8 mouse cellular contexts compared by ENCODE assay signal in the genomic region with DNA sequence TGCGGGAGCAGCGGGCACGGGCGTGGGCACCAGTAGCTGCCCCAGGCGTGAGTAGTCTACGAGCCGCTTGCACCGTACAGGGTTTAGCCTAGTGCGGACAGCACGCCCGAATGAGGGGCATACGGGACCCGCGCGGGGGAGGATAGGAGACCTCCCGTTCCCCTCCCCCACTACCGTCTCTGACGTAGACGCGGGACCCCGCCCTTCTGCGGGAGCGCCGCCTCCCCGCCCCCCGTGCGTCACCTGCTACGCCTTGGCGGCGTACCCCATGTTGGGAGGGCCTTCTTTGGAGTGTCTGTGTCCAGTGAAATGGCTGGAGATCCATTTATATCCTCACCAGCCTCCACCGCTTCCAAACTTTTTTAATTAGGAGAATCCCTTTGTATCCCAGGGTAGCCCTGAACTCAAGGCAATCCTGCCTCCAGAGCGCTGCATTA. TPM values are rescaled to one million over a fixed set of nuclear protein-coding genes. Genes with fewer than 3 reads are reported as not detected.
DNase-seq lines count a peak whose midpoint lies in the region; ATAC-seq lines count a peak whose summit lies in the region.

No protein-coding gene starts in this region.

- H3K27ac ChIP-seq in intestine, embryonic 14.5 days (ENCODE audit: low read depth), result peak overlapping the region; percentile 100

- peak overlapping the region; percentile 66 for H3K4me2 ChIP-seq in intestine, embryonic 14.5 days (ENCODE audit: low read length)

- H3K36me3 ChIP-seq in intestine, embryonic 14.5 days (ENCODE audit: control insufficient read depth, insufficient read depth, low read length), result peaks cover 22% of the 10 kb centered on the region

- peaks cover 29% of the 10 kb centered on the region for H3K4me1 ChIP-seq in intestine, embryonic 14.5 days (replicated peaks; ENCODE audit: control insufficient read depth, insufficient read depth, low read length)

- 0% methylated on average over 28 of the region's 32 CpGs for WGBS in intestine, embryonic 14.5 days

- H3K4me3 ChIP-seq in intestine, embryonic 14.5 days (ENCODE audit: low read depth, low read length), result peak overlapping the region; percentile 84

- ATAC-seq in intestine, embryonic 14.5 days (replicated peaks; ENCODE audit: low FRiP score, low TSS enrichment, low read depth), result peak; percentile 71
- peak; percentile 54 for ATAC-seq in megakaryocyte-erythroid progenitor cell, adult 5-6 weeks (replicated peaks; ENCODE audit: low FRiP score, low TSS enrichment, poor library complexity, severe bottlenecking)

- DNase-seq in adrenal gland, adult 18-20 months (ENCODE audit: low spot score in 2 of 2), result peak; percentile 98
- DNase-seq in embryo, embryonic 10.5 days (ENCODE audit: low spot score), result peak; percentile 96
- peak; percentile 95 for DNase-seq in gastrocnemius, postnatal 25 days
- DNase-seq in intestine, embryonic 14.5 days (ENCODE audit: low spot score), result peak; percentile 98
- peak; percentile 95 to 96 for DNase-seq in left cerebral cortex, postnatal 14 days (ENCODE audit: low spot score in 2 of 2)
- DNase-seq in right cerebral cortex, postnatal 14 days, result peak; percentile 97
- DNase-seq in urinary bladder, postnatal 25 days (ENCODE audit: low spot score), result peak; percentile 97

- intact Hi-C loops in left cerebral cortex, postnatal 14 days (cut with DNase I), result no loop called here

- H3K9me3 ChIP-seq in intestine, embryonic 14.5 days (ENCODE audit: control insufficient read depth, low read length), result no peaks in the 10 kb centered on the region

- no peaks in the 10 kb centered on the region for H3K27me3 ChIP-seq in intestine, embryonic 14.5 days (replicated peaks; ENCODE audit: control insufficient read depth, insufficient read depth, low read length)

- H3K9ac ChIP-seq in intestine, embryonic 14.5 days (ENCODE audit: low read length), result peak overlapping the region; percentile 94

RNA-seq across cellular contexts. Expression of a gene that starts 0.6 kb away (rescaled TPM):
- total RNA-seq in adrenal gland, adult 18-20 months (2021), result 100 to 1,000 TPM; 327 to 346 TPM
- 100 to 1,000 TPM; 118 to 120 TPM for total RNA-seq in gastrocnemius, postnatal 25 days (2021)
- 232 and 241 TPM in 2 replicates for polyA plus RNA-seq in intestine, embryonic 14.5 days (2014; fragmentation: Nextera tagmentation; extraction: Ambion mirVana)
- total RNA-seq in left cerebral cortex, postnatal 14 days (2021), result 100 to 1,000 TPM; 401 to 422 TPM
- 437 and 487 TPM in 2 replicates for total RNA-seq in megakaryocyte-erythroid progenitor cell, adult 5-6 weeks (2014; fragmentation: Nextera tagmentation)
- total RNA-seq in megakaryocyte-erythroid progenitor cell, adult 5-6 weeks (2017), result 350 and 619 TPM in 2 replicates

RNA-seq across cellular contexts. Expression of a gene that starts 16.0 kb away (rescaled TPM):
- total RNA-seq in adrenal gland, adult 18-20 months (2021), result 100 to 1,000 TPM; 474 to 780 TPM
- total RNA-seq in gastrocnemius, postnatal 25 days (2021), result 100 to 1,000 TPM; 185 to 241 TPM
- 188 and 194 TPM in 2 replicates for polyA plus RNA-seq in intestine, embryonic 14.5 days (2014; fragmentation: Nextera tagmentation; extraction: Ambion mirVana)
- 10 to 100 TPM; 43.6 to 44.2 TPM for total RNA-seq in left cerebral cortex, postnatal 14 days (2021)
- 119 and 130 TPM in 2 replicates for total RNA-seq in megakaryocyte-erythroid progenitor cell, adult 5-6 weeks (2014; fragmentation: Nextera tagmentation)
- 85.5 and 95.0 TPM in 2 replicates for total RNA-seq in megakaryocyte-erythroid progenitor cell, adult 5-6 weeks (2017)

RNA-seq across cellular contexts. Expression of a gene that starts 20.2 kb away (rescaled TPM):
- 1 to 10 TPM; 2.6 to 3.2 TPM for total RNA-seq in adrenal gland, adult 18-20 months (2021)
- under 1 TPM; 0.51 to 0.78 TPM for total RNA-seq in gastrocnemius, postnatal 25 days (2021)
- 3.5 and 4.3 TPM in 2 replicates for polyA plus RNA-seq in intestine, embryonic 14.5 days (2014; fragmentation: Nextera tagmentation; extraction: Ambion mirVana)
- 1 to 10 TPM; 1.6 to 2.5 TPM for total RNA-seq in left cerebral cortex, postnatal 14 days (2021)
- total RNA-seq in megakaryocyte-erythroid progenitor cell, adult 5-6 weeks (2014; fragmentation: Nextera tagmentation), result 21.5 and 26.4 TPM in 2 replicates
- 17.9 and 24.5 TPM in 2 replicates for total RNA-seq in megakaryocyte-erythroid progenitor cell, adult 5-6 weeks (2017)

RNA-seq across cellular contexts. Expression of a gene that starts 24.7 kb away (rescaled TPM):
- total RNA-seq in adrenal gland, adult 18-20 months (2021), result 10 to 100 TPM; 10.3 to 14.0 TPM
- 1 to 10 TPM; 3.2 to 5.4 TPM for total RNA-seq in gastrocnemius, postnatal 25 days (2021)
- polyA plus RNA-seq in intestine, embryonic 14.5 days (2014; fragmentation: Nextera tagmentation; extraction: Ambion mirVana), result 604 and 737 TPM in 2 replicates
- 1 to 10 TPM; 2.6 TPM for total RNA-seq in left cerebral cortex, postnatal 14 days (2021)
- total RNA-seq in megakaryocyte-erythroid progenitor cell, adult 5-6 weeks (2014; fragmentation: Nextera tagmentation), result 8.7 and 23.2 TPM in 2 replicates
- total RNA-seq in megakaryocyte-erythroid progenitor cell, adult 5-6 weeks (2017), result 2.6 and 3.8 TPM in 2 replicates

RNA-seq across cellular contexts. Expression of a gene that starts 41.7 kb away (rescaled TPM):
- total RNA-seq in adrenal gland, adult 18-20 months (2021), result 10 to 100 TPM; 44.0 to 55.4 TPM
- total RNA-seq in gastrocnemius, postnatal 25 days (2021), result 10 to 100 TPM; 24.4 to 27.9 TPM
- 38.7 and 41.8 TPM in 2 replicates for polyA plus RNA-seq in intestine, embryonic 14.5 days (2014; fragmentation: Nextera tagmentation; extraction: Ambion mirVana)
- 10 to 100 TPM; 39.3 to 39.6 TPM for total RNA-seq in left cerebral cortex, postnatal 14 days (2021)
- 34.3 and 39.7 TPM in 2 replicates for total RNA-seq in megakaryocyte-erythroid progenitor cell, adult 5-6 weeks (2014; fragmentation: Nextera tagmentation)
- total RNA-seq in megakaryocyte-erythroid progenitor cell, adult 5-6 weeks (2017), result 10.3 and 12.8 TPM in 2 replicates

Comparison
In these comparisons a context has a peak if more than half of its experiments do, and no peak if none do; other contexts are left out.
1. Peak in every context shown above with its lines: DNase-seq, ATAC-seq, H3K4me3 ChIP-seq and H3K27ac ChIP-seq.
2. RNA of a gene that starts 20.2 kb away (total RNA-seq): 17.9 to 26.4 TPM in megakaryocyte-erythroid progenitor cell, adult 5-6 weeks; 2.6 to 3.2 TPM in adrenal gland, adult 18-20 months, 1.6 to 2.5 TPM in left cerebral cortex, postnatal 14 days and 0.51 to 0.78 TPM in gastrocnemius, postnatal 25 days; every median in the first group is over 4 times any median in the second.